Mouse (Mus musculus) midbrain, embryonic 14.5 days (tissue): ENCODE data around the gene Thap3. TPM values are rescaled to one million over a fixed set of nuclear protein-coding genes. Genes with fewer than 3 reads are reported as not detected.
"Not testable (repeated sequence)": the region's sequence is repeated elsewhere in the genome, so short reads cannot be mapped to it uniquely, and the experiment has no call there.

Source experiments
- ATAC-seq: fragments of 200-750 bp; cut with Nextera tagmentation; 2 replicates; pipeline ENCODE4 v1.8.0; 2017; ENCODE audit warnings: moderate number of reproducible peaks, moderate library complexity; ENCODE audit not compliant: low FRiP score, low TSS enrichment
- DNase-seq: peaks from one replicate; pipeline ENCODE4 v3.0.0-alpha.2; 2015
- H3K27ac ChIP-seq: fragments of 300-500 bp; sonication (generic); replicated peaks from 2 replicates; pipeline ENCODE4 v1.5.1; 2014; ENCODE audit warnings: mild to moderate bottlenecking, low read depth, low read length, moderate library complexity
- H3K27me3 ChIP-seq: fragments of 300-500 bp; sonication (generic); 2 replicates; pipeline ENCODE4 v1.6.1; 2014; ENCODE audit warnings: low read length, control low read depth, mixed read lengths; ENCODE audit not compliant: control insufficient read depth, insufficient read depth
- H3K36me3 ChIP-seq: fragments of 300-500 bp; sonication (generic); 2 replicates; pipeline ENCODE4 v1.6.1; 2014; ENCODE audit warnings: low read length, control low read depth; ENCODE audit not compliant: control insufficient read depth, insufficient read depth
- H3K4me1 ChIP-seq: fragments of 300-500 bp; sonication (generic); 2 replicates; pipeline ENCODE4 v1.6.1; 2014; ENCODE audit warnings: mild to moderate bottlenecking, antibody characterized with exemption, low read length, control low read depth; ENCODE audit not compliant: control insufficient read depth, insufficient read depth
- H3K4me2 ChIP-seq: fragments of 300-500 bp; sonication (generic); 2 replicates; pipeline ENCODE4 v1.6.1; 2014; ENCODE audit warnings: mild to moderate bottlenecking, low read length, moderate library complexity
- H3K4me3 ChIP-seq: fragments of 300-500 bp; sonication (generic); replicated peaks from 2 replicates; pipeline ENCODE4 v1.5.1; 2014; ENCODE audit warnings: low read depth, low read length
- H3K9ac ChIP-seq: fragments of 300-500 bp; sonication (generic); replicated peaks from 2 replicates; pipeline ENCODE4 v1.6.1; 2014; ENCODE audit warnings: mild to moderate bottlenecking, low read length, moderate library complexity
- H3K9me3 ChIP-seq: fragments of 300-500 bp; sonication (generic); 2 replicates; pipeline ENCODE4 v1.6.1; 2016; ENCODE audit warnings: low read length, control low read depth, mixed read lengths; ENCODE audit not compliant: control insufficient read depth
- WGBS: fragments of 180-500 bp; shearing (Covaris S2); extraction: QIAGEN DNeasy Blood & Tissue Kit; methylation state at CpG from one replicate; pipeline ENCODE4 v1.1.7; 2014; 5-methylcytosine and 5-hydroxymethylcytosine counted together
- polyA plus RNA-seq: library from polyadenylated mRNA; unstranded; fragments of >200 nt; fragmentation: Nextera tagmentation; extraction: Ambion mirVana; gene quantifications from 2 replicates; pipeline ENCODE4 v1.2.1, GENCODE M21; 2014

Gene Thap3
- polyA plus RNA-seq, result 23.1 and 31.2 TPM in 2 replicates

- H3K36me3 ChIP-seq, result peaks cover 38% of the 10 kb centered on the region
- DNase-seq (peak; percentile 88), ATAC-seq (peak; percentile 81)
- WGBS, result under 1% methylated on average over 54 of the region's 54 CpGs
- peak within 1 kb of the TSS; percentile 81 for H3K4me2 ChIP-seq
- no peaks in the 10 kb centered on the region for H3K9me3 ChIP-seq
- peak within 1 kb of the TSS; percentile 79 for H3K27ac ChIP-seq
- peaks cover 7% of the 10 kb centered on the region for H3K4me1 ChIP-seq
- no peaks in the 10 kb centered on the region for H3K27me3 ChIP-seq
- H3K4me3 ChIP-seq, result peak within 1 kb of the TSS; percentile 71
- H3K9ac ChIP-seq, result peak within 1 kb of the TSS; percentile 94
Measured at GRCm38 (mm10) chr4:151988342-151989109, at the start of gene Thap3. Thap3 (minus strand) TSS chr4:151988997.

- Histone ChIP-seq H3K36me3 (peaks cover 23% of the 10 kb centered on the region), H3K4me2 (peak within 1 kb of the TSS; percentile 72), H3K9me3 (no peaks in the 10 kb centered on the region), H3K4me3 (peak within 1 kb of the TSS; percentile 99), H3K9ac (peak within 1 kb of the TSS; percentile 84), H3K27ac (0 out of 2 replicates have a peak within 1 kb of the TSS, but pooled peaks have one; percentile 41), H3K27me3 (no peaks in the 10 kb centered on the region), H3K4me1 (peaks cover 8% of the 10 kb centered on the region)
- no peak for DNase-seq
- 49% methylated on average over 10 of the region's 10 CpGs for WGBS
- no peak for ATAC-seq
Measured at GRCm38 (mm10) chr4:152038225-152038984, 49.6 kb upstream of the Thap3 start, which contains the start of gene Tas1r1. Tas1r1 (minus strand) TSS chr4:152038568.

- WGBS, result 92% methylated on average over 6 of the region's 6 CpGs
- H3K9me3 ChIP-seq, H3K27me3 ChIP-seq, ATAC-seq, H3K9ac ChIP-seq, H3K4me1 ChIP-seq, H3K36me3 ChIP-seq, H3K4me3 ChIP-seq, H3K27ac ChIP-seq, DNase-seq, H3K4me2 ChIP-seq: not testable (repeated sequence)
Measured at GRCm38 (mm10) chr4:152036464-152036863, 47.7 kb upstream of the Thap3 start.

- H3K4me1 ChIP-seq, result peaks cover 10% of the 10 kb centered on the region
- no peaks in the 10 kb centered on the region for H3K27me3 ChIP-seq
- no peak for ATAC-seq
- no peak overlapping the region for H3K4me2 ChIP-seq
- no peak overlapping the region for H3K27ac ChIP-seq
- H3K9me3 ChIP-seq, result no peaks in the 10 kb centered on the region
- no peak for DNase-seq
- H3K36me3 ChIP-seq, result no peaks in the 10 kb centered on the region
- no peak overlapping the region for H3K4me3 ChIP-seq
- no peak overlapping the region for H3K9ac ChIP-seq
- WGBS, result 91% methylated on average over 13 of the region's 13 CpGs
Measured at GRCm38 (mm10) chr4:152032922-152033321, 44.1 kb upstream of the Thap3 start.

GRCm38 (mm10) chr4:152029997-152030396, 41.2 kb upstream of the Thap3 start:
- Histone ChIP-seq H3K27me3 (no peaks in the 10 kb centered on the region), H3K36me3 (no peaks in the 10 kb centered on the region), H3K4me1 (peaks cover 29% of the 10 kb centered on the region), H3K4me3 (no peak overlapping the region), H3K27ac (no peak overlapping the region), H3K9me3 (no peaks in the 10 kb centered on the region), H3K4me2 (0 out of 2 replicates have a peak overlapping the region, but pooled peaks have one; percentile 8), H3K9ac (no peak overlapping the region)
- 69% methylated on average over 4 of the region's 4 CpGs for WGBS
- DNase-seq (peak; percentile 57), ATAC-seq (no peak)

- no peak overlapping the region for H3K9ac ChIP-seq
- H3K9me3 ChIP-seq, result no peaks in the 10 kb centered on the region
- H3K27ac ChIP-seq, result no peak overlapping the region
- WGBS, result 34% methylated on average over 5 of the region's 5 CpGs
- DNase-seq (no peak), ATAC-seq (no peak)
- H3K27me3 ChIP-seq, result no peaks in the 10 kb centered on the region
- H3K4me2 ChIP-seq, result no peak overlapping the region
- H3K36me3 ChIP-seq, result no peaks in the 10 kb centered on the region
- H3K4me1 ChIP-seq, result peaks cover 29% of the 10 kb centered on the region
- H3K4me3 ChIP-seq, result no peak overlapping the region
Measured at GRCm38 (mm10) chr4:152029087-152029486, 40.3 kb upstream of the Thap3 start.

GRCm38 (mm10) chr4:152028456-152028855, 39.7 kb upstream of the Thap3 start:
- Histone ChIP-seq H3K27ac (no peak overlapping the region), H3K4me1 (peaks cover 29% of the 10 kb centered on the region), H3K4me2 (peak overlapping the region; percentile 96), H3K4me3 (peak overlapping the region; percentile 60), H3K36me3 (peaks cover 4% of the 10 kb centered on the region), H3K9ac (peak overlapping the region; percentile 60), H3K27me3 (no peaks in the 10 kb centered on the region), H3K9me3 (no peaks in the 10 kb centered on the region)
- WGBS, result 66% methylated on average over 15 of the region's 15 CpGs
- DNase-seq (no peak), ATAC-seq (no peak)

GRCm38 (mm10) chr4:152027524-152027923, 38.7 kb upstream of the Thap3 start, which contains the start of gene Zbtb48:
Zbtb48 (minus strand) TSS chr4:152027671.
- Histone ChIP-seq H3K27ac (peak within 1 kb of the TSS; percentile 55), H3K4me1 (peaks cover 29% of the 10 kb centered on the region), H3K36me3 (peaks cover 13% of the 10 kb centered on the region), H3K4me3 (peak within 1 kb of the TSS; percentile 60), H3K27me3 (no peaks in the 10 kb centered on the region), H3K4me2 (peak within 1 kb of the TSS; percentile 96), H3K9ac (peak within 1 kb of the TSS; percentile 69), H3K9me3 (no peaks in the 10 kb centered on the region)
- ATAC-seq (peak; percentile 97), DNase-seq (peak; percentile 99)
- 1% methylated on average over 35 of the region's 35 CpGs for WGBS
